Mouse (Mus musculus) right cerebral cortex, postnatal 25 days (tissue): ENCODE measurements around the gene Olfr1055.
"Not testable (repeated sequence)": the region's sequence is repeated elsewhere in the genome, so short reads cannot be mapped to it uniquely, and the experiment has no call there.

Experiments used
- DNase-seq: peaks from one replicate; pipeline ENCODE4 v3.0.0; 2022

Olfr1055 gene

DNA sequence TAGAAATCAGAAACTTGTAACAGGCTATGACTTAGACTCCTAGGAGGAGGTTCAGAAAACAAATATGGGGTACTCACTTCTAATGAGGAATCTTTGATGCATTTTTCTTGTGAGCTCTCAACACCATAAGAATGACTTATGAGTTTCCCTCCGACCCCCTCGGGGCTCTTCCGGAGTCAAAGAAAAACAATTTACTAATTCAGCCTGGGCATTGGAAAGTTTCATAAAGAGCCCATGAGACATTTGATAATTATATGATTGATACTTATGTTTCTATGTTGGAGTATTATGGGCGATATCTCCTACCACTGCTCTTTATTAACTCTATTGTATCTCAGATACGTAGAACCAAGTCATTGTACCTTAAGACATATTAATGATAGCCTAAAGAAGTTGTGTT is at the start of gene Olfr1055:
Gene Olfr1055, minus strand, starts transcription at position 101 of the 400 bp plus-strand sequence.
- DNase-seq = no peak

DNA sequence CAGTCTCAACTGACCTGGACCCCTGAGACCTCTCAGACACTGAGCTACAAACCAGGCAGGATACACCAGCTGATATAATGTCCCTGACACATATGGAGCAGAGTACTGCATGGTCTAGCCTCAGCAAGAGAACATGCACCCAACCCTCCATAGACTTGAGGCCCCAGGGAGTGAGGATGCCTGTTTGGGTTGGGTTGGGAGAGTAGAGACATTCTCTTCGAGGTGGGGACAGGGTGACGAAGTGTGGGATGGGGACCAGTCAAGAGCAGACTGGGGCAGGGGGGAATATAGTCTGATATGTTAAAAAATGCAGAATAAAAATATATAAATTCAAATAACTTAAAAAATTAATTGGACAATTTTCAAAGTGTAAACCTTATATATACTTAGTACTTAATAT is 45.0 kb upstream of the Olfr1055 start:
- DNase-seq = no peak

DNA sequence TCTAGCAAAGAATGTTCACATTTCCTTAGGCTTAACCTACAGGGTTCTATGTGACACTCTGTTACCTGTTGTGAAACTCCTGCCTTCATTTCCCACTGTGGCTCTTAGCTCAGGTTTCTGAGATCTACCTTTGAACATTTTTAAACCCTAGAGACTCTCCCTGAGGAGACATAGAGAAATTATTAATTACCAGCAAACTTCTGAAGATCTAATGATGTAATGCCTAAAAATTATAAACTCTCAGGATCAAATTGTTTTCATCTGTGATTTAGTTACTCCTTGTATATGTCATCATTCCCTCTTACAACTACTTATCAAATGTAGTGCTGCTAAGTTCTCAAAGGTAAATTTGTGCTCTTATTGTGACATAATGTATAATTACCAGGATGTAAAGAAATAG is 38.4 kb upstream of the Olfr1055 start, which contains the start of gene Olfr1058:
Gene Olfr1058, minus strand, starts transcription at position 101 of the 400 bp plus-strand sequence.
- not testable (repeated sequence) for DNase-seq

DNA sequence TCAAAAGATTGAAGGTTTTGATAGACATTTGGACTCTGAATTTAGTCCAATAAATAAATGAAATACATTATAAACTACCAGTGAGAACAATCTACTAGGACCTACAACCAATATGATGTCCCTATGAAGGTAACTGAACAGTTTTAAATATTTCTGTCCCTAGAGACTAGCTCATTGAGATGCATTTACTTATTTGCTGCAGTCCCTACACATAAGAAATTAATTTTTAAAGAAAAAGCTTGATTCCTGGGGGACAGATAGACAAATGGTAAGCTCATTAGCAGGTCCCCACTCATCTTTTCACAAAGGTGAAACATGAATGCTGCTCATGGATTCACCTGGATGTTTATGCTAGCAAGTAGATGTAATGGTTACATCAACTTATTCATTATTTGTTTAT is 28.2 kb upstream of the Olfr1055 start, which contains the start of gene Olfr1057:
Gene Olfr1057, minus strand, starts transcription at position 101 of the 400 bp plus-strand sequence.
- DNase-seq = no peak

DNA sequence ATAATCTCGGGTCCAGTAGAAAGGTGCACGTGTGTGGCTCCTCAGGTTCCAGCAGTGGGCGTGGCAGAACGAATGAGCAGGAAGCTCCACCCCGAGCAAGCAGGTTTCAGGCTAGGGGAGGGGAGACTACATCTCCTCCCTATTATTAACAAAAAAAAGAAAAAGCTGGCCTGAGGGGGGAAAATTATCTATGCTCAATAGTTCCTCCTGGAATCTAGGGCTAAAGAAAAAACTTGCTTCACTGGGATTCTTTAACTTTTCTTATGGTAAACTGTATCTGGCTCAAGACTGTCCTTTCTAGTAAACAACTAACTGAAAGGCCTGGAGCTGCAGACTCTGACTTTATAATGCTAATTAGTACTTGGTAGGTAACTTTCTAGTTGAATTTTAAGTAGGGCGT is 16.3 kb upstream of the Olfr1055 start:
- not testable (repeated sequence) for DNase-seq

DNA sequence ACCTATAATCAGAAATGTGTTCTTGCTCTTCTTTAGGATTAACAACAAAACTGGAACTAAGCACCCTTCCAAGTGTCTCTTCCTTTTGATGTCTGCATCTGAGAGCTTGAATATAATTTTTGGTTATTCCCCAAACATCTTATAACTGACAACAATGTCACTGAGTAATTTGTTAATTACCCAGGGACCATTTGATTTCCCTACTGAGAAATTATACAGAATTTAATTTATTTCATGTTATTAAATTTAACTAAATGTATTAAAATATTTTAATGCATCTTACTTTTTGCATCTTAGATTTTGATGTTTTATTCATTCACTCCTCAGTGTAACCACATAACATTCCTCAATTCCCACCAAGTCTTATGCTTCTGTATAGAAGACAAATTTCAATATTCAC is 12.3 kb upstream of the Olfr1055 start, which contains the start of gene Olfr1056:
Gene Olfr1056, minus strand, starts transcription at position 101 of the 400 bp plus-strand sequence.
- no peak for DNase-seq

DNA sequence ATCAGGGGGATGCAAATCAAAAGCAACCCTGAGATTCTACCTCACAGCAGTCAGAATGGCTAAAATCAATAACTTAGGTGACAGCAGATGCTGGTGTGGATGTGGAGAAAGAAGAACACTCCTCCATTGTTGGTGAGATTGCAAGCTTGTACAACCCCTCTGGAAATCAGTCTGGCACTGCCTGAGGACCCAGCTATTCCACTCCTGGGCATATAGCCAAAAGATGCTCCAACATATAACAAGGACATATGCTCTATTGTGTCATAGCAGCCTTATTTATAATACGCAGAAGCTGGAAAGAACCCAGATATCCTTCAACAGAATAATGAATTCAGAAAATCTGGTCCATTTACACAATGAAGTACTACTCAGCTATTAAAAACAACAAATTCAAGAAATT is 1.7 kb upstream of the Olfr1055 start:
- DNase-seq = not testable (repeated sequence)

DNA sequence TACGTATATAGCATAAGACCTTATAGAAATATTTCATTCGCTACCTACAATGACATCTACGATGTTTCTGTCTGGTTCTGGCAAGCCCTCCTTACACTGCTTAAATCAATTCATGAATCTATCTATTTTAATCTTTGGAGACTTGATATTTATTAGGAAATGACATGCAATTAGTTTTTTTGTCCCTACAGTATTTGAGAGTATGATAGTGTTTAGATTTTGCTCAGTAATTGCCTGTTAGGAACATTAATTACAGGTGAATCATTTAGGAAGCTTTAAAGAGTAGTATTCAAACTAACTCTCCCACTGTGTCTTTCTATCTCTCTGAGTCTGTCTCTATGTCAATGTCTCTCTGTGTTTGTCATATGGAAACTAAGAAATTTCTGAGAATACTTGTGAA is 14.8 kb downstream of the Olfr1055 start, which contains the start of gene Olfr1054:
Gene Olfr1054, minus strand, starts transcription at position 101 of the 400 bp plus-strand sequence.
- no peak for DNase-seq

DNA sequence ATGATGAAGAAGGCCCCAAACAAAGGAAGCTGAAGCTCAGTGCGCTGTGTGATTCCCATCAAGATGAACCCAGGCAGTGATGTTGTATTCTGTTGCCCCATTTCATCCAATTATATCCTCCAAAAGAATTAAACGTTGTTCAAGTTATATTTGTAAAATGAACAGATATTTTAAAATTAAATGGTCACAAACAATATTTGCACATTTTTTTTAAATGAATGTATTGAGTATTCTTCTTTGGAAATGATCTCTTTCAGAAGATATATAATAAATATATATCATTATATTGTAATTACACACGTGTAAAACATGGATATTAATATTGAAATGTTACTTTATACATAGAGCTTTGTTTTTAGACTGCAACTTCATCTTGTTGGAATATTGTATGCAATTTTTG is 34.9 kb downstream of the Olfr1055 start, which contains the start of gene Olfr1053:
Gene Olfr1053, minus strand, starts transcription at position 101 of the 400 bp plus-strand sequence.
- no peak for DNase-seq
